17 mouse cellular contexts compared by ENCODE assay signal in the genomic region with DNA sequence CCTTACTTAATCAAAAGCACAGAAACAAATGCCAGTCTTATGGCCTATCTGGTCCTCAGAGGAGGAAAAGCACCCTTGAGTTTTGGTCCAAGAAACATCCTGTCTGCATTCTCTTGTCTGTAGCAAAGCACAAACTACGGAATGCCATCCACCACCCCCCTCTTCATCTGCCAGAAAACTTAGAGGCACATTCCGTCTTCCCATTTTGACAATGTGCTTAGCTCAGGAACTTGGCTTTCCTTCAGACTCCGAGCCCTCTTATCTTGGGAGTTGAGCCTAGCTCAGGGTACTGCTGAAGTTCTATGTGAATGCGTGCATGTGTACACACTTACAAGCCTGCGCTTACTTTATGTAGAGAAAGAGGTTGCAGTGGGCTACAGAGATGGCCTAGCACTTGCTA.
DNase-seq lines count a peak whose midpoint lies in the region; ATAC-seq lines count a peak whose summit lies in the region.
"Had no signal": no experiment of that assay in that cellular context is flagged by ENCODE, and none has a peak within 500 bp of the region (broad histone marks: within the 10 kb centered on the region; RNA-seq: fewer than 3 reads in every experiment).

No protein-coding gene starts in this region.

- no peak overlapping the region for H3K9ac ChIP-seq in heart, embryonic 13.5 days
- no peak overlapping the region for H3K9ac ChIP-seq in heart, embryonic 12.5 days
- H3K9ac ChIP-seq: lung, embryonic 15.5 days; neural tube, embryonic 12.5 days had no signal

- no peak overlapping the region for H3K4me3 ChIP-seq in heart, embryonic 13.5 days
- no peak overlapping the region for H3K4me3 ChIP-seq in heart, embryonic 12.5 days
- H3K4me3 ChIP-seq: lung, embryonic 15.5 days; midbrain, embryonic 10.5 days; neural tube, embryonic 12.5 days had no signal

- DNase-seq in layer of hippocampus, adult 11-12 months (ENCODE audit: low spot score): peak; percentile 6
- DNase-seq in layer of hippocampus, postnatal 25 days (ENCODE audit: extremely low spot score in 1 of 2, low spot score in 1 of 2): no peak
- peak; percentile 33 for DNase-seq in NIH3T3 (ENCODE audit: low read depth)
- peak; percentile 1 for DNase-seq in lung, postnatal 25 days (ENCODE audit: low spot score)
- DNase-seq: adrenal gland, postnatal 25 days; cerebellum, adult 8-10 months; gastrocnemius, postnatal 14 days; kidney, postnatal 10 days; right cerebral cortex, postnatal 4 days; thymus, postnatal 4 days had no signal

- peaks cover 14% of the 10 kb centered on the region for H3K4me1 ChIP-seq in heart, embryonic 13.5 days
- peaks cover 15% of the 10 kb centered on the region; the same call in 1 of the 2 replicates for H3K4me1 ChIP-seq in heart, embryonic 12.5 days (replicated peaks)

- H3K27ac ChIP-seq in heart, embryonic 13.5 days (replicated peaks): 0 out of 2 replicates have a peak overlapping the region, but pooled peaks have one; percentile 24
- H3K27ac ChIP-seq in heart, embryonic 12.5 days (ENCODE audit: poor library complexity, severe bottlenecking): no peak overlapping the region
- H3K27ac ChIP-seq: lung, embryonic 15.5 days; midbrain, embryonic 10.5 days; neural tube, embryonic 12.5 days had no signal

- H3K9me3 ChIP-seq in heart, embryonic 13.5 days: no peaks in the 10 kb centered on the region
- H3K9me3 ChIP-seq in heart, embryonic 12.5 days (replicated peaks): no peaks in the 10 kb centered on the region
- H3K9me3 ChIP-seq: lung, embryonic 15.5 days; midbrain, embryonic 10.5 days; neural tube, embryonic 12.5 days had no signal

- no peak overlapping the region for H3K4me2 ChIP-seq in heart, embryonic 13.5 days
- no peak overlapping the region for H3K4me2 ChIP-seq in heart, embryonic 12.5 days
- H3K4me2 ChIP-seq: lung, embryonic 15.5 days; neural tube, embryonic 12.5 days had no signal

- H3K27me3 ChIP-seq in heart, embryonic 13.5 days (replicated peaks): no peaks in the 10 kb centered on the region
- no peaks in the 10 kb centered on the region for H3K27me3 ChIP-seq in heart, embryonic 12.5 days (replicated peaks)
- H3K27me3 ChIP-seq: lung, embryonic 15.5 days; neural tube, embryonic 12.5 days had no signal

- 45% methylated on average over 5 of the region's 5 CpGs for WGBS in heart, embryonic 13.5 days
- WGBS in heart, embryonic 12.5 days: 41% methylated on average over 5 of the region's 5 CpGs

- no peaks in the 10 kb centered on the region for H3K36me3 ChIP-seq in heart, embryonic 13.5 days
- H3K36me3 ChIP-seq in heart, embryonic 12.5 days: no peaks in the 10 kb centered on the region
- H3K36me3 ChIP-seq: lung, embryonic 15.5 days; midbrain, embryonic 10.5 days; neural tube, embryonic 12.5 days had no signal

- no peak for ATAC-seq in heart, embryonic 13.5 days (ENCODE audit: extremely low read depth, insufficient number of reproducible peaks, low FRiP score, low TSS enrichment)
- no peak for ATAC-seq in heart, embryonic 12.5 days (ENCODE audit: insufficient number of reproducible peaks, low FRiP score)
- no peak for ATAC-seq in CD4-positive, CD25-positive, alpha-beta regulatory T cell, adult 4 months
- ATAC-seq: intestine, embryonic 16.5 days had no signal

Comparison
In these comparisons a context has a peak if more than half of its experiments do, and no peak if none do; other contexts are left out.
1. DNase-seq: peak in layer of hippocampus, adult 11-12 months (single experiment), NIH3T3 (single experiment) and lung, postnatal 25 days (single experiment); none in layer of hippocampus, postnatal 25 days (0 of 2).